Mouse (Mus musculus) myocyte (in vitro differentiated cells): Measurements from ENCODE around the gene Terb1. TPM values are rescaled to one million over a fixed set of nuclear protein-coding genes. Genes with fewer than 3 reads are reported as not detected.

Source experiments
- H3K27me3 ChIP-seq: one replicate; pipeline ENCODE4 v1.6.1; 2011; ENCODE audit not compliant: control insufficient read depth, insufficient read depth, insufficient read length
- H3K36me3 ChIP-seq: one replicate; pipeline ENCODE4 v1.6.1; 2011; ENCODE audit not compliant: control insufficient read depth, insufficient read depth
- H3K4me2 ChIP-seq: one replicate; pipeline ENCODE4 v1.6.1; 2011; ENCODE audit warnings: low read depth, control low read depth
- H3K4me3 ChIP-seq: one replicate; pipeline ENCODE4 v1.5.1; 2011; ENCODE audit warnings: mild to moderate bottlenecking, control low read depth, moderate library complexity
- H3K79me2 ChIP-seq: one replicate; pipeline ENCODE4 v1.6.1; 2011; ENCODE audit not compliant: control insufficient read depth, insufficient read depth
- H3ac ChIP-seq: one replicate; pipeline ENCODE4 v1.6.1; 2011; ENCODE audit not compliant: control insufficient read depth, insufficient read length
- CEBPB ChIP-seq: IDR thresholded peaks from 2 replicates; pipeline ENCODE4 v1.6.1; 2011; ENCODE audit warnings: mild to moderate bottlenecking, moderate library complexity; ENCODE audit not compliant: poor library complexity, insufficient read depth, severe bottlenecking
- E2F4 ChIP-seq: IDR thresholded peaks from one replicate; pipeline ENCODE4 v1.6.1; 2011; ENCODE audit warnings: mild to moderate bottlenecking, control low read depth, moderate library complexity; ENCODE audit not compliant: insufficient read depth
- MAX ChIP-seq: IDR thresholded peaks from one replicate; pipeline ENCODE4 v1.6.1; 2011; ENCODE audit warnings: low read depth, mild to moderate bottlenecking, control low read depth
- MYOD1 ChIP-seq, 3 experiments: IDR thresholded peaks; one replicate each; pipeline ENCODE4 v1.6.1; 2011; ENCODE audit warnings: control low read depth in 2 of 3, low read depth in 2 of 3, mild to moderate bottlenecking in 2 of 3, moderate library complexity in 1 of 3; ENCODE audit not compliant: insufficient read length in 2 of 3, control insufficient read depth in 1 of 3
- MYOG ChIP-seq, 3 experiments: IDR thresholded peaks; one replicate each; pipeline ENCODE4 v1.6.1; 2011; ENCODE audit warnings: control low read depth in 2 of 3, low read depth in 2 of 3, mild to moderate bottlenecking in 2 of 3; ENCODE audit not compliant: insufficient read length in 2 of 3, control insufficient read depth in 1 of 3, insufficient read depth in 1 of 3
- POLR2A ChIP-seq: IDR thresholded peaks from one replicate; pipeline ENCODE4 v1.6.1; 2011; ENCODE audit warnings: low read depth, mild to moderate bottlenecking, control low read depth, moderate library complexity; ENCODE audit not compliant: insufficient read length
- POLR2AphosphoS2 ChIP-seq: IDR thresholded peaks from one replicate; pipeline ENCODE4 v1.6.1; 2011; ENCODE audit warnings: low read depth, control low read depth; ENCODE audit not compliant: insufficient read length
- REST ChIP-seq: IDR thresholded peaks from one replicate; pipeline ENCODE4 v1.6.1; 2011; ENCODE audit warnings: mild to moderate bottlenecking, control low read depth, moderate library complexity; ENCODE audit not compliant: insufficient read depth, insufficient read length
- SRF ChIP-seq: IDR thresholded peaks from one replicate; pipeline ENCODE4 v1.6.1; 2011; ENCODE audit warnings: low read depth; ENCODE audit not compliant: control insufficient read depth, insufficient read length
- TCF12 ChIP-seq: IDR thresholded peaks from one replicate; pipeline ENCODE4 v1.6.1; 2011; ENCODE audit warnings: mild to moderate bottlenecking, control low read depth; ENCODE audit not compliant: poor library complexity, insufficient read depth, severe bottlenecking
- TCF3 ChIP-seq: IDR thresholded peaks from one replicate; pipeline ENCODE4 v1.6.1; 2011; ENCODE audit warnings: low read depth, control low read depth; ENCODE audit not compliant: insufficient read length
- USF1 ChIP-seq: IDR thresholded peaks from one replicate; pipeline ENCODE4 v1.6.1; 2011; ENCODE audit warnings: low read depth, mild to moderate bottlenecking, control low read depth, moderate library complexity
- polyA plus RNA-seq: library from polyadenylated mRNA; unstranded; fragments of >200 nt; fragmentation: generic; extraction: Trizol; gene quantifications from one replicate; pipeline ENCODE4 v1.2.1, GENCODE M21; 2012; ENCODE audit warnings: missing spikeins

Gene Terb1
- polyA plus RNA-seq, 1 experiment: not detected

DNA sequence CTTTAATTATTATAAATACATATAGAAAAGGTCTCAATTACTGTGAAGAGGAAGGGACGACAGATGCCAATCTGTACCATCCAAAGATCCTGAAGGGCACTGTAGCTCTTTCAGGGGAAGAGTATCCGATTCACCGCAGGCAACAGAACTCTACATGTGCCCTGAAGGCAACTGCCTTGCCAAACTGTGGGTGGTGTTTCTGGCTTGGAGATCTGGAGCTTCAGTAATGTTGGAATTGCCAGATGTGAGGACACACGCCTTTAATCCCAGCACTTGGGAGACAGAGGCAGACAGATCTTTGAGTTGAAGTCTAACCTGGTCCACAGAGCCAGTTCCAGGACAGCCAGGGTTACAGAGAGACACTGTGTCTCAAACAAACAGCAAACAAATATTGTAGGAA is 29.2 kb upstream of the Terb1 start:
- Histone ChIP-seq H3K36me3 (no peaks in the 10 kb centered on the region), H3K4me2 (no peak overlapping the region), H3K27me3 (peaks cover 31% of the 10 kb centered on the region), H3K4me3 (no peak overlapping the region), H3ac (no peak overlapping the region), H3K79me2 (peaks cover 1% of the 10 kb centered on the region)
- TF ChIP-seq MYOG (IDR thresholded peaks at IDR 0.05; ENCODE audit: control insufficient read depth in 1 of 3, insufficient read depth in 1 of 3, insufficient read length in 2 of 3, low read depth in 2 of 3) (no peak), POLR2A (no peak), MYOD1 (IDR thresholded peaks at IDR 0.05; ENCODE audit: control insufficient read depth in 1 of 3, insufficient read length in 2 of 3, low read depth in 2 of 3) (no peak), TCF3 (no peak), E2F4 (no peak), POLR2AphosphoS2 (no peak)

DNA sequence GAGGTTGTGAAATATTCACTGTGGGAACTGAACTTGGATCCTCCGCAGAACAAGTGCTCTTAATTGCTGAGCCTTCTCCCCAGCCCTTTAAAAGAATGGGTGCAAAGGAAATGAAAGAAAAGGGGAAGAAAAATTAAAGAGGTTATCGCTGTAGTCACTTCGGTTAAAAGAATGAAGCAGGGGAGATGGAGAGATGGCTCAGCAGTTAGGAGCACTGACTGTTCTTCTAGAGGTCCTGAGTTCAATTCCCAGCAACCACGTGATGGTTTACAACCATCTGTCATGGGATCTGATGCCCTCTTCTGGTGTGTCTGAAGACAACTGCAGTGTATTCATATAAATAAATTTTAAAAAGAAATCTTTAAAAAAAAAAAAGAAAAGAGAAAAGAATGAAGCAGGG is 26.3 kb upstream of the Terb1 start:
- Histone ChIP-seq H3K27me3 (peaks cover 6% of the 10 kb centered on the region), H3K36me3 (no peaks in the 10 kb centered on the region), H3K4me2 (peak overlapping the region; percentile 99), H3K79me2 (peaks cover 29% of the 10 kb centered on the region), H3ac (no peak overlapping the region), H3K4me3 (peak overlapping the region; percentile 74)
- no peak for TF ChIP-seq CEBPB
- TF ChIP-seq MAX: no peak
- TF ChIP-seq E2F4: no peak
- TF ChIP-seq USF1: no peak
- TF ChIP-seq TCF12: no peak
- TF ChIP-seq POLR2A: no peak

DNA sequence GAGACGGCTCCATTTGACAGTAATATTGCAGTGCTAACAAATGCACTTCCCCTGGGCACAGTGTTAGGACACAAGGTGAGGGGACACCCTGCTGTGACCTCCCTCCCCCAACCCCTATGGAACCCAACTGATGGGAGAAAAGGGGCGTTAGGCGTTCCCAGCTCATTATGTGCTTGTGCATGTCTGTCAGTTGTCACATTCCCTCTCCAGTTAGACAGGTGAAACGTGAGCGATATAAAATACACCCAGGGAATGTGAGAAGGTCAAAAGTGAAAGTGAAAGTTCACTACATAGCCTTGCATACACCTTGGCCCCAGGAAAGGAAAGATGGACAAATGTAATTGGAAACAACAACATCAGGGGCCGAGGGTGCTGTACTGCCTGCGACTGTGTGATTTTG is 25.7 kb upstream of the Terb1 start:
- Histone ChIP-seq H3K27me3 (no peaks in the 10 kb centered on the region), H3K36me3 (no peaks in the 10 kb centered on the region), H3K4me2 (peak overlapping the region; percentile 99), H3K79me2 (peaks cover 29% of the 10 kb centered on the region), H3K4me3 (peak overlapping the region; percentile 74), H3ac (no peak overlapping the region)
- TF ChIP-seq MYOD1 (IDR thresholded peaks at IDR 0.05; ENCODE audit: control insufficient read depth in 1 of 3, insufficient read length in 2 of 3, low read depth in 2 of 3) (no peak), SRF (no peak), POLR2AphosphoS2 (no peak), CEBPB (no peak), POLR2A (no peak), TCF12 (no peak), MYOG (IDR thresholded peaks at IDR 0.05; ENCODE audit: control insufficient read depth in 1 of 3, insufficient read depth in 1 of 3, insufficient read length in 2 of 3, low read depth in 2 of 3) (no peak), REST (no peak), E2F4 (no peak), TCF3 (no peak), MAX (no peak), USF1 (no peak)

DNA sequence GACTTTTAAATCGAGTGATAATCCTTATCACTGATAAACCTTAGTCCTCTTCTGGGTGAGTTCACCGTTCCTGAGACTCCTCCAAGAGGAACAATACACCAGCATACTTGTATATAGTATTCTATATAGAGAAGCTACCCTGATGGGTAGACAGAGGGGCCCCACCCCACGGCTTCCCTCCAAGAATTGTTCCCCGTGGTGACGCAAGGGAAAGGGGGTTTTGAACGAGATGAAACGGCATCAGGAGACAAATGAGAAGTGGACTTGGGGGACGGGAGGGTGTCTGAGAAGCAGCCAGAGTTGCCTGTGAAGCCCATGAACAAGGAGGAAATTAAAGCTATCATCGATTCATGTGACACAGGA is 25.1 kb upstream of the Terb1 start:
- TF ChIP-seq POLR2A (no peak), POLR2AphosphoS2 (no peak), E2F4 (no peak), CEBPB (no peak), SRF (no peak), TCF12 (no peak)
- peak overlapping the region; percentile 50 for H3ac ChIP-seq
- peaks cover 29% of the 10 kb centered on the region for H3K79me2 ChIP-seq
- H3K4me3 ChIP-seq: peak overlapping the region; percentile 74
- no peaks in the 10 kb centered on the region for H3K36me3 ChIP-seq
- H3K27me3 ChIP-seq: no peaks in the 10 kb centered on the region
- H3K4me2 ChIP-seq: peak overlapping the region; percentile 99

DNA sequence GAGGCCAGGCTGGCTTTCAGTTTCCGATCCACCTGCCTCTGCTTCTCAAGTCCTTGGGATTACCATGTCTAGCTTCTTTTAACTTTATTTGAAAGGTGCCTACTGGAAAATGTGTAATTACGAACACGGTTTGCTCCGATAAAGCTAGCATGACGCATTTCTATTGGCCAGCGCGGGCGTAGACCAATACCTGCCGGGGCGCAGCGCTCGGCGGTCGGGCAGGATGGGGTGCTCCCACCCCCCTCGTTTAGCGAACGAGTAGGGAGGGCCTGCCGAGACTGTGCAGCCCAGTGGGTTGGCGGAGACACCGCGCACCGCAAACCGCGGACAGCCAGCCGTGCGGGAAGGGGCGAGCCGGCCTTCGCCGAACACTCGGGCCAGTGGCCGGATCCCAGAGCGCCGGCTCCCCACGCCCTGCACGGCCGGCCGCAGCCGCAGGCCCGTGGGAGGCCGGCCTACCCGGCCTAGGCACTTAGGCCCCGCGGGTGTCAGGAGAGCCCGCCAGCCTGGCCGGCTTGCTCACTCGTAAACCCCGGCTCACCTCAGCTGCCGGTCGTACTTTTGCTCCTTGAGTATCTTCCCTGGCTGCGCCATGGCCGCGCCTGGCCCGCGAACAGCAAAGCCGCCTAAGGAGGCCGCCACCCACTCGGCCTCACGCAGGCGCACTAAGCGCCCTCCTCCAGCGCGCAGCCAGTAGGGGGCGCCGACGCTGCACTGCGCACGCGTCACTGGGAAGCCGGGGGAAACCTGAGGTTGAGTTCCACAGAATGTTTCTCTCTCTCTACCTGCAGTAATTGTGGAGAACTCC is 24.5 kb upstream of the Terb1 start, which contains the start of the genes Nae1 and Car7:
Gene Nae1 (minus strand): TSS at position 667 of the 808 bp plus-strand sequence.
Gene Car7 (plus strand): TSS at position 719 of the 808 bp plus-strand sequence.
- TF ChIP-seq MAX: no peak
- TF ChIP-seq POLR2AphosphoS2: peak; percentile 84
- TF ChIP-seq POLR2A: peak; percentile 92
- peak; percentile 24 for TF ChIP-seq SRF
- Histone ChIP-seq H3K4me3 (peak within 1 kb of the TSS; percentile 74), H3K79me2 (peaks cover 29% of the 10 kb centered on the region), H3K27me3 (no peaks in the 10 kb centered on the region), H3ac (peak within 1 kb of the TSS; percentile 50), H3K4me2 (peak within 1 kb of the TSS; percentile 99), H3K36me3 (no peaks in the 10 kb centered on the region)
